ENCODE assay signal across 30 mouse cellular contexts in genomic region chr10:69126546-69126945, GRCm38 (mm10).
"Had no signal": no experiment of that assay in that cellular context is flagged by ENCODE, and none has a peak within 500 bp of the region (broad histone marks: within the 10 kb centered on the region; RNA-seq: fewer than 3 reads in every experiment).

No protein-coding gene starts in this region.

- H3K9me3 ChIP-seq: limb, embryonic 10.5 days; limb, embryonic 12.5 days; limb, embryonic 13.5 days; limb, embryonic 15.5 days; liver, embryonic 13.5 days; liver, embryonic 15.5 days; lung, embryonic 15.5 days; midbrain, embryonic 10.5 days; midbrain, embryonic 12.5 days; midbrain, embryonic 13.5 days; midbrain, embryonic 15.5 days; neural tube, embryonic 12.5 days had no signal

- H3K36me3 ChIP-seq: limb, embryonic 10.5 days; limb, embryonic 12.5 days; limb, embryonic 13.5 days; limb, embryonic 15.5 days; liver, embryonic 13.5 days; liver, embryonic 15.5 days; lung, embryonic 15.5 days; midbrain, embryonic 10.5 days; midbrain, embryonic 12.5 days; midbrain, embryonic 13.5 days; midbrain, embryonic 15.5 days; neural tube, embryonic 12.5 days had no signal

- H3K4me2 ChIP-seq: limb, embryonic 12.5 days; limb, embryonic 13.5 days; limb, embryonic 15.5 days; liver, embryonic 13.5 days; liver, embryonic 15.5 days; lung, embryonic 14.5 days; lung, embryonic 15.5 days; midbrain, embryonic 11.5 days; midbrain, embryonic 12.5 days; midbrain, embryonic 13.5 days; midbrain, embryonic 15.5 days; neural tube, embryonic 12.5 days had no signal

- ATAC-seq: lung, postnatal 0 days; midbrain, embryonic 13.5 days; midbrain, embryonic 15.5 days; midbrain, embryonic 16.5 days had no signal

- H3K4me3 ChIP-seq: left cerebral cortex, adult 2 months; limb, embryonic 10.5 days; limb, embryonic 12.5 days; limb, embryonic 13.5 days; limb, embryonic 15.5 days; liver, embryonic 13.5 days; liver, embryonic 15.5 days; lung, embryonic 15.5 days; megakaryocyte, embryonic 14.5 days; midbrain, embryonic 10.5 days; midbrain, embryonic 12.5 days; midbrain, embryonic 13.5 days; midbrain, embryonic 15.5 days; myocyte; neural tube, embryonic 12.5 days had no signal

- H3K4me1 ChIP-seq: limb, embryonic 10.5 days; limb, embryonic 12.5 days; limb, embryonic 13.5 days; limb, embryonic 15.5 days; liver, embryonic 13.5 days; liver, embryonic 15.5 days; lung, embryonic 15.5 days; megakaryocyte, embryonic 14.5 days; midbrain, embryonic 10.5 days; midbrain, embryonic 12.5 days; midbrain, embryonic 15.5 days had no signal

- DNase-seq: layer of hippocampus, postnatal 36 days; left cerebral cortex, postnatal 4 days; liver, embryonic 13.5 days; lung, adult 18-20 months; lung, adult 2 months; lung, embryonic 14.5 days; lung, postnatal 10 days; lung, postnatal 14 days; lung, postnatal 36 days; lung, postnatal 4 days; midbrain, embryonic 14.5 days had no signal

- H3K27ac ChIP-seq: left cerebral cortex, adult 2 months; limb, embryonic 10.5 days; limb, embryonic 12.5 days; limb, embryonic 13.5 days; limb, embryonic 15.5 days; liver, embryonic 13.5 days; liver, embryonic 14.5 days; liver, embryonic 15.5 days; lung, embryonic 15.5 days; macrophage; midbrain, embryonic 10.5 days; midbrain, embryonic 12.5 days; midbrain, embryonic 13.5 days; midbrain, embryonic 15.5 days; neural tube, embryonic 12.5 days had no signal

- H3K9ac ChIP-seq: limb, embryonic 12.5 days; limb, embryonic 13.5 days; limb, embryonic 15.5 days; liver, embryonic 13.5 days; liver, embryonic 14.5 days; liver, embryonic 15.5 days; lung, embryonic 14.5 days; lung, embryonic 15.5 days; midbrain, embryonic 12.5 days; midbrain, embryonic 13.5 days; midbrain, embryonic 15.5 days; neural tube, embryonic 12.5 days had no signal

- H3K27me3 ChIP-seq: limb, embryonic 12.5 days; limb, embryonic 13.5 days; limb, embryonic 15.5 days; liver, embryonic 13.5 days; liver, embryonic 15.5 days; lung, embryonic 15.5 days; megakaryocyte, embryonic 14.5 days; midbrain, embryonic 12.5 days; midbrain, embryonic 13.5 days; midbrain, embryonic 15.5 days; neural tube, embryonic 12.5 days had no signal
